Mouse (Mus musculus) thymus, postnatal 0 days (tissue): ENCODE data around the gene Dctn2. TPM values are rescaled to one million over a fixed set of nuclear protein-coding genes. Genes with fewer than 3 reads are reported as not detected.

Source experiments
- DNase-seq: peaks from one replicate; pipeline ENCODE4 v3.0.0-alpha.2; 2015; ENCODE audit warnings: low spot score
- polyA plus RNA-seq: library from polyadenylated mRNA; unstranded; fragments of >200 nt; fragmentation: Nextera tagmentation; extraction: Ambion mirVana; gene quantifications from 2 replicates; pipeline ENCODE4 v1.2.1, GENCODE M21; 2015

Gene Dctn2
- polyA plus RNA-seq = 129 and 138 TPM in 2 replicates

DNA sequence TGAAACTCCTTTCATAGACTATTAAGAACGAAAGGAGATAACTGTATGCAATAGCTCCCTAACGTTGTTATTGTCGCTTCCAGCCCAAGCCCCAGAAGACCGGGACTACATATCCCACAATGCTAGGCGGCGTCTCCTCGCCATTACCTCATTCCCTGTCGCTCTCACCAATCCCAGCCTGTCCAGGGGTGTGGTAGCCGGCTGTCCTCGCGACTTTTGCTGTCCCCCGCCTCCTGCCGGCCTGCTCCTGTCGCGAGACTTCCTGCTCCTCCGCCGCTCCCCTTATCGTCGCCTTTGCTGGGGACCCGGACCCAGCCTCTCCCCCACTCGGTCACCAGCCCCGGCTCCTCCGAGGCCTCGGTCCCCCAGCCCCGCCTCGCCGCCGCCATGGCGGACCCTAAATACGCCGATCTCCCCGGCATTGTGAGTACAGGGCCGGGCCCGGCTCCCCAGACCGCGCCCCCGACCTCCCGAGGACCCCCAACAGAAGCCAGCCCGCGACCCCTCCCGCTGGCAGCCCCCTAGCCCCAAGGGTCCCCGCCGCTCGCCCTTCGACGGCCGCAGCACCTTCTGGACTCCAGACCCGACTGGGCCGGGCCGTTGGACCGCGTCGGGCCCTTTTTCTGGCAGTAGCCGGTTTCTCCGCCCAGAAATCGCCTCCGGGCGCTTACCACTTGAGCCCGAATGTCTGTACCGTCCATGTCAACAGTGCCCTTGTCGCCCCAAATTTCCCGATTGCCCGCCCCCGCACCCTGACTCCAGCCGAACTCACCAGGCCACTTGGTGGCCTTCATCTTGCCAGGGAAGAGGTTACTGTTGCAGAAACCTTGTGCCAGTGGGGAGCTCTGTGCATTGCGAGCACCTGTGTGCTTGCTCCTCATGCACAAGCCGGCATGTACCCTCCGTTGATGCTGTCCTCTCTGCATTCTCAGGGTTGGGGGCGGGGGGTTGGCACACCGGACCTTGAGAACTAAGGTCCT lies at the start of gene Dctn2:
TSS of gene Dctn2 (plus strand) at position 257 of the 980 bp plus-strand sequence.
- peak; percentile 90 for DNase-seq

DNA sequence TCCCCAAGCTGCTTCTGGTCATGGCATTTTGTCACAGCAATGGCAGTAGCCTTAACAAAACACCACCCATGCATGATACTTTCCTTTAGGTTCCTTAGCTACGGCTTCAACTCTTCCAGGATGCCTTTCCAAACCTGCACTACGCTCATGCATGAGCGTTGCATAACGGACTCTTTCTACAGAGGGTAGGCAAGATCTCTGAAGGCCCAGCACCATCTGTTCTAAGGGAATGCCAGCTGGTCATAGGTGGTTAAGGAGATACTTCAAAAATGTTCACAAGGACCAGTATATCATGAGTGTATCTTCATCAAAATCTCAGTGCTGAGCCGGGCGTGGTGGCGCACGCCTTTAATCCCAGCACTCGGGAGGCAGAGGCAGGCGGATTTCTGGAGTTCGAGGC lies 49.7 kb upstream of the Dctn2 start:
- no peak for DNase-seq

DNA sequence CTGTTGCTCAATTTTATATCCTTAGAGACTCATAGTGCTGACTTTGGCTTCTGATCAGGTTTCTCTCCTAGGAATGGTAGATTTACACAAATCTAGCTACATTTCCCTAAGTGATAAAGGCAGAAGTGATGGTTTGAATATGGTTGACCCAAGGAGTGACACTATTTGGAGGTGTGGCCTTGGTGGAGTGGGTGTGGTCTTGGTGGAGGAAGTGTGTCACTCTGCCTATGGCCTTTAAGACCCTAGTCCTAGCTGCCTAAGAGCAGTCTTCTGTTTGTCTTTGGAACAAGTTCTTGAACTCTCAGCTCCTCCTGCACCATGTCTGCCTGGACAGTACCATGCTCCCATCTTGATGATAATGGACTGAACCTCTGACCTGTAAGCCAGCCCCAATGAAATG lies 49.0 kb upstream of the Dctn2 start:
- DNase-seq = no peak

DNA sequence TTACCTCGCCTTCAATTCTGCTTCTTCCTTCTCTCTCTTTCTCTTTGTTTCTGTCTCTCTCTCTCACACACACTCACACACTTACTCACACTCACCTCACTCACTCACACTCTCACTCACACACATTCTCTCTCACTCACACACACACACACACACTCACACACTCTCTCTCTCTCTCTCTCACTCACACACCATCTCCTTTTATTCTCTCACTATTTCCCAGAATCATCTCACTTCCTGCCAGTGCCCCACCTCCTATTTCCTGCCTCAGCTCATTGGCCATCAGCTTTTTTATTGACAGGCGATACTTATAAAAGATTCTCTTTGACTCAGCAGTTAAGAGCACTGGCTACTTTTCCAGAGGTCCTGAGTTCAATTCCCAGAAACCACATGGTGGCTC lies 47.8 kb upstream of the Dctn2 start:
- DNase-seq = no peak

DNA sequence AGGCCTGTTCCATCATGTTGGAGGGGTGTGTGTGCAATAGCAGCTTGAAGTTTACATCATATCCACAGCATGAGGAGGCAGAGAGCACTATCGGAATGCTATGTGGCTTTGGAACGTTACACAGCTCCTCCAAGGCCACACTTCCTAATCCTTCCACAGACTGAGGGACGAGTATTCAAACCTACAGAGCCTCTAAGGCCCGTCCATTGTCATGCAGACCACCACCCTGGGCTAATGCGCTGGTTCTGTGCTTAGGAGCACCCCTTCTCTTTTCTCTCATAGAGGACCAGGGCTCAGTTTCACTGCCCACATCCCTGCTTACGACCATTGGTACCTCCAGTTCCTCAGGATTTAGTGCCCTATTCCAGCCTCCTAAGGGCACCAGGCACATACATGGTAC lies 41.0 kb upstream of the Dctn2 start:
- DNase-seq = no peak

DNA sequence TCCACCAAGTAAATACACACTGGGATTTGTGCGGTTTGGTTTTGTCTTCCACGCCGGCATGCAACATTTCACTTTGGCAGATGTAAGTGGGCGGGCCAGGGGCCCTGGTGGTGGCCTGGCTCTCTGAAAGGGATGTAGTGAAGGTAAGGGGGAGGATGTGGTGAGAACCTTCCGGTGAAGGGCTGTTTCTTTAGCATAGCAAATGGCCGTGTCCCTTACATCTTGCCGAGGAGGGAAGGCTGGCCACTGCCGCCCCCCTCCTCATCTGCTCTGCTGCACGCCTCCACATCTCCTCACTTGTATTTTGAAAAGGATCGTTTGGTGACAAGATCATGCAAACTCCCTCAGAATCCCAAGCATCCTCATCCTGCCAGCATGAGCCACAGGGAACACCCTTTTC lies 40.4 kb upstream of the Dctn2 start:
- peak; percentile 46 for DNase-seq

DNA sequence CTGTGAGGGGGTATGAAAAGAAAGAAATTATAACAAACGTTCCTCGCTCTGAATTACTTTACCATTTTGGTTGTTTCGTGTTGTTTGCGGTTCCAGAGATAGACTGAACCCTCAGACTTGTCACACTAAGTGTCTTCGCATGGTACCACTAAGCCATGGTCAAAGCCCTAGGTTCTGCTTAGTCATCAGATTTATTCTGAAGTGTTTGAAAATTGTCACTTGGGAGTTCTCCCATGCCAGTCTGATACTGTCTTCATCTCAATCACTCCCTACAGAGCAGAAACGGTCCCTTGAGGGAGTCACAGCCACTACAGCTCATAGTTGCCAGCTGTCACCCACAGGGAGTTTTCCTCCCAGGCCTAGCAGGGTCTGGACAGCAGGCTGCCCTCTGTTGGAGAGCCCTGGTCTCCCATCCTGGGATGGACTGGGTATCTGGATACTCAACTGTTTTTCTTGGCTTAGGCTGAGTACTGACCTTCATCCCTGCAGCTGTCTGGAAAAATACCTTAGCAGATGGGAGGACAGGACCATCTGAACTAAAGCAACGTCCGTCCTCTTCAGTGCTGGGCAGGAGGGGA lies 39.8 kb upstream of the Dctn2 start:
- DNase-seq = no peak

DNA sequence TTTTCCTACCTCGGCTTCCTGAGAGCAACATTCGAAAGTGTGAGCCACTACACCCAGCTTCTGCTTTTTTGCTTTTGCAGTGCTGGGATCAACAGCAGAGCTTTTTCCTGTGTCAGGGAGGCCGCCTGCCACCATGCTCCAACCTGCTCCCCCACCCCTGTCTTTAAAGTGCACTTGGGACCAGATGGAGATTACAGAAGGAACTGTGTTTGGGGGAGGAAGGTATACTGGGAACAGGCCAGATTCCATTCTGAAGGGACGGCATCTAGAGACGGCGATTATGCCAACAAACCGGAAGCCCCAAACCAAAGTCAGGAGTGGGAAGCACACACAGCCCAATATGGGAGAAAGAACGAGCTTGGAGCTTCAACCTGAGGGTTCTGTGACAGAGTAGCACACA lies 39.0 kb upstream of the Dctn2 start:
- no peak for DNase-seq

DNA sequence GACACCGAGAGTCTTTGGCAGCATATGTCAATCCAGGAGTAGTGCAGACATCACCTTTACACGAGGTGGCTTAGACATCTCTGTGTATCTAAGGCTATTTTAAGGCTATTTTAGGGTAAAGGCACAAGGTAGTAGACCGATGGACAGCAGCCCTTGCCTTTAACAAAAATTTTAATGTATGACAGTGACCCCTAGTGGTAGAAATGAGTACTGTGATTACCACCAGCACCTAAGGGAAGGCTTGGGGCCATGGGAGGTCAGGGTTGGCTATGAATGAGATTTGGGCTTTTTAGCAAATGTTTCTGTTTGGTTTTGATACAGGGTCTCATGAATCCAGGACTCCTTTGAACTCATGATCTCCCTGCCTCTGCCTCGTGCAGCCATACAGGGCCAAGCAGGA lies 37.3 kb upstream of the Dctn2 start:
- DNase-seq = peak; percentile 62

DNA sequence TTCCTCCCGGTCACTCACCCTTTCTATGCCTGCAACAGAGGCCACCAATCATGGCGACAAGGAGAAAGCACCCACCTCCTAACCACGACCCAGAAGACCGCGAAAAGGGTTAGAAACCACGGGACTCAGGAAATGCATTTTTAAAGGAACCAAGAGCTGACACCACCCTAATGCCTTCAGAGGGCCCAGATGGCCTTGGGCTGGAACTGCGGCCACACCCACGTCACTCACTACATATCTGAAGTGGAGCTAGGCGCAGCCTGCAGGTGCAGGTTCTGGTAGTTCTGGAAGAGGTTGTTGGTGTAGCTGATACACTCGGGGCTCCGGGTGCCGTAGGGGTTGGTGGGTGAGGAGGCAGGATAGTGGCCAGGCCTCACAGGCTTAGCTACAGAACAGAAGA lies 35.5 kb upstream of the Dctn2 start:
- DNase-seq = peak; percentile 28

DNA sequence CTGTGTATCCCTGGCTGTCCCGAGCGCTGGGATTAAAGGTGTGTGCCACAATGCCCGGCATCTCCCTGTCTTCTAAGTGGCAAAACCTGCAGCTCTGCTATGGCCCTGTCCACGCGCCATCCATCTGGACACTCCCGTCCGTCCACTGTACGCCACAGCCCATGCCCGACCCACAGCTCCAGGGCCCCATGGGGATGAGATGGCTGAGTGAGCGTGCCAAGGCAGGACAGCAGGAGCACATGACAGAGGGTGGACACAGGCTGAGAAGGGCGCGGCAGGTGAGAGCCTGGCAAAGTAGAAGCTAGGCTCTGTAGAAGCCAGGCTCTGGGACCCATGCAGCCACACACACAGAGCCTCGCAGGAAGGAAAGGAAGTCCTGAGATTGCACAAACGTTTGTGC lies 34.4 kb upstream of the Dctn2 start:
- no peak for DNase-seq

GRCm38 (mm10) chr10:127233141-127233540 lies 33.0 kb upstream of the Dctn2 start:
- DNase-seq = peak; percentile 29

DNA sequence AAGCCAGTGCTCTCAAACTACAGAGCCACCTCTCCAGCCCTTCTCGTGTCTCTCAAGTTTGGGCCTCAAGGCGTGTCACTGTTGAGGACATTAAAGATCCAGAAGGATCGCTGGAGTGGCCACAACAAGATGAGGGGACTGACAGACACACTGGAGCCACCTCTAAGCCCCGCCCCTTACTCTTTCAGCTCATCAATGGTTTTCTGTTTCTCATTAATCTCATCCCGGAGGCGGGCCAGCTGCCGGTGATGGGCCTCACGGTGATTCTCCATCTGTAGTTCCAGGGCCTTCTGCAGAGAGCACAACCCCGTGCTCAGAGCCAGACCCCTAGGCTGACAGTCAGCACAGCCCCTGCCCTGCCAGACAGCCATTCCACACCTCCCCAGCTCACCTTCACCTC lies 29.6 kb upstream of the Dctn2 start:
- no peak for DNase-seq

GRCm38 (mm10) chr10:127238241-127238824 lies 27.8 kb upstream of the Dctn2 start:
- no peak for DNase-seq

- no peak for DNase-seq
Observed at GRCm38 (mm10) chr10:127250810-127251209, 15.4 kb upstream of the Dctn2 start.

- no peak for DNase-seq
Observed at GRCm38 (mm10) chr10:127255625-127256345, 10.4 kb upstream of the Dctn2 start.

DNA sequence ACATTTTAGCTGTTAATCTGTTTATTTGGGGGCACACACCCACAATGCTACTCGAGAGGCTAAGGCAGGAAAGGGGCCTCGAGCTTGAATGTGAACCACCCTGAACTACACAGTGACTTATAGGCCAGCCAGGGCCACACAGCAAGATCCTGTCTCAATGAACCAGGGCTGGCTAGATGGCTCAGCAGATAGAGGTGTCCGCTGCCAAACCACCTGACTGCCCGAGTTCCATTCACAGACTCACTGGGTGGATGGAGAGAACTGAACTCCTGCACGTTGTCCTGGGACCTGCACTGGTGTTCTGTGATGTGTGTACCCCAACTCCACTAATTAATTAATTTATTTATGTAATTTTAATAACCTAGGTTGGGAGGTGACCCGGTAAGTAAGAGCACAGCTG lies 8.4 kb upstream of the Dctn2 start:
- DNase-seq = no peak

DNA sequence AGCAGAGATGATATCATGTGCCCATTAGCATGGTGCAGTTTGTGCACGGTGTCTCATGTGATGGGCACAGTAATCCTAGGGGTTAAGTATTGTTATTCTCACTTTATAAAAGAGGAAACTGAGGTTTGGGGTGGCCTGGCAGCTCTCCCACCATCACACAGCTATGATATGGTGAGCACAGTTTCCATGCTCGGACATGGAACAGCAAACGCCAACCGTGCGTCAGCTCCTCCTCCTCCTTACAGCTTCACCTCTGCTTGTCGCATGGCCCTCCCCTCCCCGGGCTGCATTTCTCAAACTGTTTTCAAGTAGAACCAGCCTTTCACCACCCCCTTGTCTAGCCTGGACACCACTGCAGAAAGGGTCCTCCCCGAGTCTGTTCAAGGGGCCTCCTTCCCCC lies 7.7 kb upstream of the Dctn2 start:
- DNase-seq = no peak

DNA sequence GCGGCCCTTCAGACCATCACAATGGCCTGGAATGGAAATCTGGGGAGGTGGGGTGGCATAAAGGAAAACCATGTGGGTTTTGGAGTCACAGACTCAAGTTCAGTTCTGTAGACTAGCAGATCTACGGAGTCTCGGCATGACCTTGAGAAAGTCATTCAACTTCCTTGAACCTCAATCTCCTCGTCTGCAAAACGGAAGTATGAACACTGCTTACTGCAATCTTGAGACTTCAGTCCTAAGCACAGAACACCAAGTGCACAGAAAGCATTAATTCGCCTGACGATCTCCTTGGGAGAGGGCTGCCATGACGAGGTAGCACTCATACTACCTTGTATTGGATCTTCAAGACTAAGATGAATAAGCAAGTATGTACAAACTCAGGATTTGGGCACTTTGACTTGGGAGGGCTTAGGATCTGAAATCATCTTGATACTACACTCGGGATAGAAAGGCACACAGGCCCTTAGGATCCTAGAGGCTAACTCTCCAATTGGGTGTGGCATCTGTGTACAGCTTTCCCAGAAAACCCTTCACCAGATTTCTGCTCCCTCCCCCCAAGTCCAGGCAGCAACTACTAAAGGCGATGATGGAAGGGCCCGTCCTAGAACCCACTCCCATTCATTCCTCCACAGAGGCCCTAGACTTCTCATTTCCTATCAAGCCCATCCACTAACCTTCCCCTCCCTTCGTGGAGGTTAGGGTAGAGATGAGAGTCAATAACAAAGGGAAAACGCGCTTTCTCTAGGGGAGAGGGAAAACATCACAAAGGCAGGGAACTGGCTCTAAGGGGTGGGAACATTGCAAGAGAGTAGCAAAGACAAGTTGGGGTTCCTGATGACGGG lies 4.2 kb upstream of the Dctn2 start:
- DNase-seq = no peak

- peak; percentile 44 for DNase-seq
Observed at GRCm38 (mm10) chr10:127262548-127263398, 3.4 kb upstream of the Dctn2 start, which contains the start of gene Kif5a. Gene Kif5a (minus strand): TSS chr10:127263348.
